Comparison of ENCODE assay signal across 9 mouse cellular contexts in the genomic region with DNA sequence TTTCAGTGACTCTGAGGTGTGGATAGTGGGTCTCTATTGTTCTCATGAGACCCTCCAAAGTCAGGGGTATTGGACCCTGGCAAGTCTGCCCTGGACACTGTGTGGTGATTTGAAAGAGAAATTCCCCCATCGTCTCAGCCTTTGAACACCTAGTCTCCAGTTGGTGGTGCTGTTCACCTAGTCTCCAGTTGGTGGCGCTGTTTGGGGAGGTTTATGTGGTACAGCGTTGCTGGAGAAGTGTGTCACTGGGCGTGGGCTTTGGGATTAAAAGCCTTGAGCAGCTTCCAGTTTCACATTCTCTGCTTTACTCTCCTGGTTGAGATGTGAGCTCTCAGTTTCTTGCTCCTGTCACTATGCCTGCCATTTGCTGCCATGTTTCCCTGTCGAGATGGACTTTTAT. TPM values are rescaled to one million over a fixed set of nuclear protein-coding genes. Genes with fewer than 3 reads are reported as not detected.
DNase-seq lines count a peak whose midpoint lies in the region; ATAC-seq and TF ChIP-seq lines count a peak whose summit lies in the region.
"Had no signal": no experiment of that assay in that cellular context is flagged by ENCODE, and none has a peak within 500 bp of the region (broad histone marks: within the 10 kb centered on the region; RNA-seq: fewer than 3 reads in every experiment).

No protein-coding gene starts in this region.

- H3K9me3 ChIP-seq in midbrain, embryonic 10.5 days (replicated peaks) = no peaks in the 10 kb centered on the region
- H3K9me3 ChIP-seq in midbrain, embryonic 16.5 days (replicated peaks; ENCODE audit: control insufficient read depth, low read length, poor library complexity, severe bottlenecking) = no peaks in the 10 kb centered on the region
- no peaks in the 10 kb centered on the region for H3K9me3 ChIP-seq in heart, embryonic 10.5 days
- H3K9me3 ChIP-seq in limb, embryonic 11.5 days (ENCODE audit: control insufficient read depth, low read length) = no peaks in the 10 kb centered on the region

- no peak overlapping the region for H3K27ac ChIP-seq in midbrain, embryonic 10.5 days (replicated peaks)
- H3K27ac ChIP-seq in midbrain, embryonic 16.5 days (ENCODE audit: low read length) = no peak overlapping the region
- H3K27ac ChIP-seq in heart, embryonic 10.5 days = no peak overlapping the region
- no peak overlapping the region for H3K27ac ChIP-seq in limb, embryonic 11.5 days (replicated peaks; ENCODE audit: low read depth, low read length)

- WGBS in midbrain, embryonic 10.5 days = 22% methylated on average over 5 of the region's 5 CpGs
- WGBS in midbrain, embryonic 16.5 days = 29% methylated on average over 5 of the region's 5 CpGs
- 28% methylated on average over 5 of the region's 5 CpGs for WGBS in heart, embryonic 10.5 days
- 27% methylated on average over 5 of the region's 5 CpGs for WGBS in limb, embryonic 11.5 days

- H3K4me2 ChIP-seq in midbrain, embryonic 16.5 days (ENCODE audit: low read length) = no peak overlapping the region
- H3K4me2 ChIP-seq in limb, embryonic 11.5 days (ENCODE audit: low read depth, severe bottlenecking) = no peak overlapping the region

- TF ChIP-seq CTCF in Patski (IDR thresholded peaks at IDR 0.05) = peak; percentile 88

- H3K9ac ChIP-seq in midbrain, embryonic 16.5 days (ENCODE audit: low read depth, low read length) = no peak overlapping the region
- H3K9ac ChIP-seq in limb, embryonic 11.5 days (ENCODE audit: low read length) = no peak overlapping the region

- POLR2A ChIA-PET in Patski (lab: Charles Lee) = no interaction called here

- ATAC-seq in midbrain, embryonic 16.5 days = no peak
- ATAC-seq in Patski = no peak
- no peak for ATAC-seq in limb, embryonic 11.5 days (ENCODE audit: insufficient number of reproducible peaks, low FRiP score, low TSS enrichment, low read depth)
- no peak for ATAC-seq in erythroid progenitor cell, adult 5-6 weeks (replicated peaks; ENCODE audit: low FRiP score, poor library complexity, severe bottlenecking)

- in situ Hi-C loops in Patski (cut with MboI; ENCODE audit: low pct_unique_long_range_greater_than_20kb) = no loop called here

- no peaks in the 10 kb centered on the region for H3K4me1 ChIP-seq in midbrain, embryonic 10.5 days
- no peaks in the 10 kb centered on the region for H3K4me1 ChIP-seq in midbrain, embryonic 16.5 days (ENCODE audit: control insufficient read depth, insufficient read depth, low read length)
- peaks cover 6% of the 10 kb centered on the region; the same call in 1 of the 2 replicates for H3K4me1 ChIP-seq in heart, embryonic 10.5 days
- no peaks in the 10 kb centered on the region for H3K4me1 ChIP-seq in limb, embryonic 11.5 days (ENCODE audit: control insufficient read depth, insufficient read depth, low read length)

- H3K36me3 ChIP-seq in midbrain, embryonic 10.5 days = no peaks in the 10 kb centered on the region
- no peaks in the 10 kb centered on the region for H3K36me3 ChIP-seq in midbrain, embryonic 16.5 days (ENCODE audit: control insufficient read depth, insufficient read depth, low read length)
- no peaks in the 10 kb centered on the region for H3K36me3 ChIP-seq in heart, embryonic 10.5 days
- no peaks in the 10 kb centered on the region for H3K36me3 ChIP-seq in limb, embryonic 11.5 days (ENCODE audit: control insufficient read depth, insufficient read depth, low read length)

- peak; percentile 66 for DNase-seq in midbrain, embryonic 10.5 days (ENCODE audit: low spot score)
- no peak for DNase-seq in Patski (ENCODE audit: low read depth, low spot score)
- DNase-seq in cerebellum, postnatal 10 days = peak; percentile 66 to 81
- peak; percentile 81 for DNase-seq in heart, embryonic 10.5 days (ENCODE audit: low spot score)
- peak; percentile 64 for DNase-seq in limb, embryonic 11.5 days (ENCODE audit: low spot score)
- DNase-seq in retina, adult 2 months (ENCODE audit: low read depth, low spot score) = peak; percentile 38

- H3K4me3 ChIP-seq in midbrain, embryonic 10.5 days = no peak overlapping the region
- H3K4me3 ChIP-seq in midbrain, embryonic 16.5 days (ENCODE audit: low read depth, low read length) = no peak overlapping the region
- no peak overlapping the region for H3K4me3 ChIP-seq in heart, embryonic 10.5 days
- no peak overlapping the region for H3K4me3 ChIP-seq in limb, embryonic 11.5 days (ENCODE audit: low read depth, low read length)
- H3K4me3 ChIP-seq: myocyte had no signal

- no peaks in the 10 kb centered on the region for H3K27me3 ChIP-seq in midbrain, embryonic 10.5 days (ENCODE audit: low read depth, poor library complexity, severe bottlenecking)
- H3K27me3 ChIP-seq in midbrain, embryonic 16.5 days (ENCODE audit: control insufficient read depth, insufficient read depth, low read depth, low read length) = no peaks in the 10 kb centered on the region
- H3K27me3 ChIP-seq in Patski = no peaks in the 10 kb centered on the region
- H3K27me3 ChIP-seq in heart, embryonic 10.5 days (ENCODE audit: insufficient read depth, poor library complexity, severe bottlenecking) = no peaks in the 10 kb centered on the region
- no peaks in the 10 kb centered on the region for H3K27me3 ChIP-seq in limb, embryonic 11.5 days (ENCODE audit: control insufficient read depth, insufficient read depth, low read length)

- CTCF ChIA-PET in Patski (lab: Charles Lee) = interaction anchor here (0.9 to 1.0 kb wide), 3 partner anchors 9 to 126 kb away, joined by 3 read pairs; no protein-coding TSS in a partner anchor

RNA-seq across cellular contexts. Expression of a gene that starts 28.1 kb away (rescaled TPM):
- polyA plus RNA-seq in midbrain, embryonic 10.5 days (2016; fragmentation: Nextera tagmentation; extraction: Ambion mirVana) = 24.6 and 27.1 TPM in 2 replicates
- polyA plus RNA-seq in midbrain, embryonic 16.5 days (2015; fragmentation: Nextera tagmentation; extraction: Ambion mirVana) = 35.8 and 39.2 TPM in 2 replicates
- polyA plus RNA-seq in Patski (2021) = 353 TPM
- polyA plus RNA-seq in heart, embryonic 10.5 days (2016; fragmentation: Nextera tagmentation; extraction: Ambion mirVana) = 36.6 and 43.6 TPM in 2 replicates
- polyA plus RNA-seq in limb, embryonic 11.5 days (2014; fragmentation: Nextera tagmentation; extraction: Ambion mirVana) = 71.1 and 78.9 TPM in 2 replicates
- total RNA-seq in erythroid progenitor cell, adult 5-6 weeks (2015; ENCODE audit: low replicate concordance) = 21.4 and 38.2 TPM in 2 replicates
- total RNA-seq in erythroid progenitor cell, adult 5-6 weeks (2017; ENCODE audit: low replicate concordance) = 20.7 and 44.4 TPM in 2 replicates

RNA-seq across cellular contexts. Expression of a gene that starts 39.9 kb away (rescaled TPM):
- polyA plus RNA-seq in midbrain, embryonic 10.5 days (2016; fragmentation: Nextera tagmentation; extraction: Ambion mirVana) = not detected in 2 replicates
- not detected in 2 replicates for polyA plus RNA-seq in midbrain, embryonic 16.5 days (2015; fragmentation: Nextera tagmentation; extraction: Ambion mirVana)
- polyA plus RNA-seq in Patski (2021) = not detected
- not detected in 2 replicates for polyA plus RNA-seq in heart, embryonic 10.5 days (2016; fragmentation: Nextera tagmentation; extraction: Ambion mirVana)
- polyA plus RNA-seq in limb, embryonic 11.5 days (2014; fragmentation: Nextera tagmentation; extraction: Ambion mirVana) = not detected in 2 replicates
- not detected in 2 replicates for total RNA-seq in erythroid progenitor cell, adult 5-6 weeks (2015; ENCODE audit: low replicate concordance)
- not detected in 2 replicates for total RNA-seq in erythroid progenitor cell, adult 5-6 weeks (2017; ENCODE audit: low replicate concordance)
- polyA plus RNA-seq: myocyte had no signal

RNA-seq across cellular contexts. Expression of a gene that starts 57.0 kb away (rescaled TPM):
- not detected in 2 replicates for polyA plus RNA-seq in midbrain, embryonic 10.5 days (2016; fragmentation: Nextera tagmentation; extraction: Ambion mirVana)
- not detected in 2 replicates for polyA plus RNA-seq in midbrain, embryonic 16.5 days (2015; fragmentation: Nextera tagmentation; extraction: Ambion mirVana)
- not detected for polyA plus RNA-seq in Patski (2021)
- polyA plus RNA-seq in heart, embryonic 10.5 days (2016; fragmentation: Nextera tagmentation; extraction: Ambion mirVana) = not detected in 2 replicates
- polyA plus RNA-seq in limb, embryonic 11.5 days (2014; fragmentation: Nextera tagmentation; extraction: Ambion mirVana) = not detected in 2 replicates
- not detected in 2 replicates for total RNA-seq in erythroid progenitor cell, adult 5-6 weeks (2015; ENCODE audit: low replicate concordance)
- total RNA-seq in erythroid progenitor cell, adult 5-6 weeks (2017; ENCODE audit: low replicate concordance) = not detected in 2 replicates
- polyA plus RNA-seq: myocyte had no signal
